Mouse (Mus musculus) G1E (cell line): ENCODE measurements around the gene Myh3.

Source experiments
- CTCF ChIP-seq: IDR thresholded peaks from 2 replicates; pipeline ENCODE4 v1.5.1; 2012; ENCODE audit warnings: low read depth, low read length, inconsistent platforms, mixed read lengths
- GATA1 ChIP-seq: IDR thresholded peaks from 2 replicates; pipeline ENCODE4 v1.6.1; 2012; ENCODE audit warnings: borderline replicate concordance, low read length, inconsistent platforms, mixed read lengths
- GATA2 ChIP-seq: IDR thresholded peaks from 2 replicates; pipeline ENCODE4 v1.6.1; 2012; ENCODE audit warnings: low read depth, low read length, inconsistent platforms, borderline replicate concordance

DNA sequence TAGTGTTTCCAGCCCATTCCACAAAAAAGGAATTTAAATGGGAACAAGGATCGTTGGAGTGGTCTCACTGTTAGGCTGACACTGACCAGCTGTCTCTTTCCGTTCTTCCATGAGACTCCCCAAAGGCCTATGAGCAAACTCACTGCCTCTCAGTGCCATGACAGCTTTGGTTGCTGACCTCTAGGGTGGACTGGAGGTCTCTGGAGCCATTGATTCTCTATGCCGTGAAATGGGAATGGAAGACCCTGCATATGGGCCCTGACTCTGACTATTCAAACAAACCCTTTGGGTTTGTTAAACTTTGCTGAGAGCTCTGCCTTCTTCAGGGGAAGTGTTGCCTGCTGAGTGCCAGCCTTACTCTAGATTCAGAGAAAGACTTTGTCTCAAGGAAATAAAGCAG is 10.4 kb upstream of the Myh3 start:
- no peak for TF ChIP-seq CTCF
- TF ChIP-seq GATA1: no peak
- TF ChIP-seq GATA2: no peak
